Mouse (Mus musculus): ENCODE measurements around the gene Cep112. TPM values are rescaled to one million over a fixed set of nuclear protein-coding genes. Genes with fewer than 3 reads are reported as not detected.

Cep112 gene
- polyA plus RNA-seq (2012; rRNA removed), result 0.65 and 0.87 TPM in 2 replicates

DNA sequence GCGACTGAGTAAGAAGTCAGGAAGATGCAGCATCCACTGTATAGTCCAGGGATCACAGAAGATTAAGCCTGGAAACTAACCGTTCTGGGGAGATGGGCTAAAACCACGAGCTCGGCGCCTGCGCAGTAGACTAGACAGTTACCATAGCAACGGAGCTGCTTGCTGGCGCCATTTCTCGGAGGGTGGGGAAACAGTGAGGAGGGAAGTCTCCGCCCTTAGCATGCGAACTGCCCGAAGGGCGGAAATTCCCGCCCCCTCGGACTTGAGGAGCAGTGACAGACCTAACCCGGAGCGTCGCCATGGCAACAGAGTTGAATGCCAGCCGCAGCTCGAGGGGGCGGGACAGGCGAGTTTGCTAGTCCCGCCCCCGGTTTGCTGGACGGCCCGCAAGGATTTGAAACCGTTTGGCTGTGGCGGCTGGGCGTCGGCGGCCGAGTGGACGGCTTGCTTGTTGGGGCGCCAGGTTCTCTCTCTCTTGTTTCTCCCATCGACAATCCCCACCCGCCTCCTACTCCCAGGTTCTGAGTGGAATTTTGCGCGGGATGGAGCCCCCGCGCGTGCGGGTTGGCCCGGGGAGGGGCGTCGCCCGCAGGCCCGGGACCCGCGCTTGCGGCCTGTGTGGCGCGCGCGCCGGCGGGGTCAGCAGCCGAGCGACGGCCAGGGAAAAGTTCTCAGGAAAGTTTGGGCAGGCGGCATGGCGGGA, at the start of gene Cep112:
Cep112 (plus strand) TSS at position 304 of the 703 bp plus-strand sequence.

Other genes starting within 250 kb of the Cep112 start
- 255 and 288 TPM in 2 replicates for gene Apoh, start 81.8 kb upstream of the Cep112 start, polyA plus RNA-seq (2012; rRNA removed)
- 3.6 and 4.0 TPM in 2 replicates for gene Prkca, start 81.3 kb upstream of the Cep112 start, polyA plus RNA-seq (2012; rRNA removed)

Measured in liver, embryonic 14 days (tissue).